Mouse (Mus musculus): ENCODE measurements at regions not wholly inside any gene's neighbourhood (a gene's known extent, or its start where the extent isn't known, plus 50 kb on each side); places are given as distances from the start of the nearest gene placed in this dataset.

GRCm38 (mm10) chr6:117330198-117330597, 161.9 kb downstream of the Cxcl12 start:
- no peaks in the 10 kb centered on the region for H3K36me3 ChIP-seq (ENCODE audit: control insufficient read depth, insufficient read depth, low read length)
- H3K9ac ChIP-seq (ENCODE audit: low read length): no peak overlapping the region
- WGBS: 86% methylated on average over 6 of the region's 6 CpGs
- H3K27ac ChIP-seq (replicated peaks; ENCODE audit: low read depth, low read length): no peak overlapping the region
- H3K9me3 ChIP-seq (ENCODE audit: control insufficient read depth, low read length): no peaks in the 10 kb centered on the region
- peaks cover 12% of the 10 kb centered on the region for H3K4me1 ChIP-seq (ENCODE audit: control insufficient read depth, insufficient read depth, low read length)
- no peak for ATAC-seq (ENCODE audit: insufficient number of reproducible peaks, low FRiP score, low TSS enrichment, low read depth)
- no peak overlapping the region for H3K4me3 ChIP-seq (ENCODE audit: low read depth, low read length)
- no peaks in the 10 kb centered on the region for H3K27me3 ChIP-seq (ENCODE audit: control insufficient read depth, insufficient read depth, low read length)
- no peak overlapping the region for H3K4me2 ChIP-seq (ENCODE audit: low read depth, severe bottlenecking)
- DNase-seq (ENCODE audit: low spot score): no peak

GRCm38 (mm10) chr6:117330726-117331360, 162.5 kb downstream of the Cxcl12 start:
- Histone ChIP-seq H3K4me1 (ENCODE audit: control insufficient read depth, insufficient read depth, low read length) (peaks cover 12% of the 10 kb centered on the region), H3K4me3 (ENCODE audit: low read depth, low read length) (no peak overlapping the region), H3K27ac (replicated peaks; ENCODE audit: low read depth, low read length) (no peak overlapping the region), H3K4me2 (ENCODE audit: low read depth, severe bottlenecking) (no peak overlapping the region), H3K36me3 (ENCODE audit: control insufficient read depth, insufficient read depth, low read length) (no peaks in the 10 kb centered on the region), H3K9ac (ENCODE audit: low read length) (no peak overlapping the region), H3K27me3 (ENCODE audit: control insufficient read depth, insufficient read depth, low read length) (no peaks in the 10 kb centered on the region), H3K9me3 (ENCODE audit: control insufficient read depth, low read length) (no peaks in the 10 kb centered on the region)
- WGBS: 37% methylated on average over 5 of the region's 5 CpGs
- no peak for ATAC-seq (ENCODE audit: insufficient number of reproducible peaks, low FRiP score, low TSS enrichment, low read depth)
- DNase-seq (ENCODE audit: low spot score): no peak

- no peaks in the 10 kb centered on the region for H3K27me3 ChIP-seq (ENCODE audit: control insufficient read depth, insufficient read depth, low read length)
- H3K4me2 ChIP-seq (ENCODE audit: low read depth, severe bottlenecking): no peak overlapping the region
- H3K27ac ChIP-seq (replicated peaks; ENCODE audit: low read depth, low read length): no peak overlapping the region
- peak; percentile 57 for DNase-seq (ENCODE audit: low spot score)
- H3K9ac ChIP-seq (ENCODE audit: low read length): no peak overlapping the region
- H3K4me1 ChIP-seq (ENCODE audit: control insufficient read depth, insufficient read depth, low read length): peaks cover 8% of the 10 kb centered on the region
- H3K4me3 ChIP-seq (ENCODE audit: low read depth, low read length): no peak overlapping the region
- no peaks in the 10 kb centered on the region for H3K9me3 ChIP-seq (ENCODE audit: control insufficient read depth, low read length)
- no peaks in the 10 kb centered on the region for H3K36me3 ChIP-seq (ENCODE audit: control insufficient read depth, insufficient read depth, low read length)
- no peak for ATAC-seq (ENCODE audit: insufficient number of reproducible peaks, low FRiP score, low TSS enrichment, low read depth)
- WGBS: 8% methylated on average over 6 of the region's 6 CpGs
Observed at GRCm38 (mm10) chr6:117332641-117333040, 164.3 kb downstream of the Cxcl12 start.

- no peaks in the 10 kb centered on the region for H3K36me3 ChIP-seq (ENCODE audit: control insufficient read depth, insufficient read depth, low read length)
- no peak overlapping the region for H3K9ac ChIP-seq (ENCODE audit: low read length)
- no peak overlapping the region for H3K27ac ChIP-seq (replicated peaks; ENCODE audit: low read depth, low read length)
- H3K4me1 ChIP-seq (ENCODE audit: control insufficient read depth, insufficient read depth, low read length): no peaks in the 10 kb centered on the region
- no peaks in the 10 kb centered on the region for H3K27me3 ChIP-seq (ENCODE audit: control insufficient read depth, insufficient read depth, low read length)
- H3K4me3 ChIP-seq (ENCODE audit: low read depth, low read length): no peak overlapping the region
- H3K9me3 ChIP-seq (ENCODE audit: control insufficient read depth, low read length): no peaks in the 10 kb centered on the region
- ATAC-seq (ENCODE audit: insufficient number of reproducible peaks, low FRiP score, low TSS enrichment, low read depth): no peak
- whole genome bisulfite sequencing: 95% methylated on average over 3 of the region's 3 CpGs
- no peak for DNase-seq (ENCODE audit: low spot score)
- H3K4me2 ChIP-seq (ENCODE audit: low read depth, severe bottlenecking): no peak overlapping the region
Observed at GRCm38 (mm10) chr6:117342123-117342522, 173.8 kb downstream of the Cxcl12 start.

GRCm38 (mm10) chr6:117347356-117347755, 179.0 kb downstream of the Cxcl12 start:
- Histone ChIP-seq H3K27ac (replicated peaks; ENCODE audit: low read depth, low read length) (no peak overlapping the region), H3K4me2 (ENCODE audit: low read depth, severe bottlenecking) (no peak overlapping the region), H3K4me3 (ENCODE audit: low read depth, low read length) (no peak overlapping the region), H3K36me3 (ENCODE audit: control insufficient read depth, insufficient read depth, low read length) (no peaks in the 10 kb centered on the region), H3K4me1 (ENCODE audit: control insufficient read depth, insufficient read depth, low read length) (no peaks in the 10 kb centered on the region), H3K9me3 (ENCODE audit: control insufficient read depth, low read length) (no peaks in the 10 kb centered on the region), H3K9ac (ENCODE audit: low read length) (no peak overlapping the region), H3K27me3 (ENCODE audit: control insufficient read depth, insufficient read depth, low read length) (no peaks in the 10 kb centered on the region)
- DNase-seq (ENCODE audit: low spot score) (no peak), ATAC-seq (ENCODE audit: insufficient number of reproducible peaks, low FRiP score, low TSS enrichment, low read depth) (no peak)
- WGBS: 83% methylated on average over 1 of the region's 1 CpGs

GRCm38 (mm10) chr6:117351846-117352245, 183.5 kb downstream of the Cxcl12 start:
- H3K4me1 ChIP-seq (ENCODE audit: control insufficient read depth, insufficient read depth, low read length): no peaks in the 10 kb centered on the region
- H3K9me3 ChIP-seq (ENCODE audit: control insufficient read depth, low read length): no peaks in the 10 kb centered on the region
- no peak overlapping the region for H3K9ac ChIP-seq (ENCODE audit: low read length)
- H3K27me3 ChIP-seq (ENCODE audit: control insufficient read depth, insufficient read depth, low read length): no peaks in the 10 kb centered on the region
- DNase-seq (ENCODE audit: low spot score) (no peak), ATAC-seq (ENCODE audit: insufficient number of reproducible peaks, low FRiP score, low TSS enrichment, low read depth) (no peak)
- 62% methylated on average over 1 of the region's 1 CpGs for WGBS
- H3K4me2 ChIP-seq (ENCODE audit: low read depth, severe bottlenecking): no peak overlapping the region
- no peak overlapping the region for H3K4me3 ChIP-seq (ENCODE audit: low read depth, low read length)
- no peak overlapping the region for H3K27ac ChIP-seq (replicated peaks; ENCODE audit: low read depth, low read length)
- H3K36me3 ChIP-seq (ENCODE audit: control insufficient read depth, insufficient read depth, low read length): no peaks in the 10 kb centered on the region

- DNase-seq (ENCODE audit: low spot score) (no peak), ATAC-seq (ENCODE audit: insufficient number of reproducible peaks, low FRiP score, low TSS enrichment, low read depth) (no peak)
- no peaks in the 10 kb centered on the region for H3K9me3 ChIP-seq (ENCODE audit: control insufficient read depth, low read length)
- no peak overlapping the region for H3K4me3 ChIP-seq (ENCODE audit: low read depth, low read length)
- H3K4me1 ChIP-seq (ENCODE audit: control insufficient read depth, insufficient read depth, low read length): no peaks in the 10 kb centered on the region
- H3K4me2 ChIP-seq (ENCODE audit: low read depth, severe bottlenecking): no peak overlapping the region
- no peaks in the 10 kb centered on the region for H3K27me3 ChIP-seq (ENCODE audit: control insufficient read depth, insufficient read depth, low read length)
- WGBS: 93% methylated on average over 3 of the region's 3 CpGs
- no peak overlapping the region for H3K27ac ChIP-seq (replicated peaks; ENCODE audit: low read depth, low read length)
- H3K9ac ChIP-seq (ENCODE audit: low read length): no peak overlapping the region
- H3K36me3 ChIP-seq (ENCODE audit: control insufficient read depth, insufficient read depth, low read length): no peaks in the 10 kb centered on the region
Observed at GRCm38 (mm10) chr6:117353091-117353490, 184.8 kb downstream of the Cxcl12 start.

GRCm38 (mm10) chr6:117356101-117356500, 187.8 kb downstream of the Cxcl12 start:
- no peaks in the 10 kb centered on the region for H3K27me3 ChIP-seq (ENCODE audit: control insufficient read depth, insufficient read depth, low read length)
- H3K9me3 ChIP-seq (ENCODE audit: control insufficient read depth, low read length): no peaks in the 10 kb centered on the region
- no peak overlapping the region for H3K9ac ChIP-seq (ENCODE audit: low read length)
- DNase-seq (ENCODE audit: low spot score) (no peak), ATAC-seq (ENCODE audit: insufficient number of reproducible peaks, low FRiP score, low TSS enrichment, low read depth) (no peak)
- no peaks in the 10 kb centered on the region for H3K36me3 ChIP-seq (ENCODE audit: control insufficient read depth, insufficient read depth, low read length)
- H3K27ac ChIP-seq (replicated peaks; ENCODE audit: low read depth, low read length): no peak overlapping the region
- no peak overlapping the region for H3K4me3 ChIP-seq (ENCODE audit: low read depth, low read length)
- 93% methylated on average over 1 of the region's 1 CpGs for WGBS
- no peak overlapping the region for H3K4me2 ChIP-seq (ENCODE audit: low read depth, severe bottlenecking)
- no peaks in the 10 kb centered on the region for H3K4me1 ChIP-seq (ENCODE audit: control insufficient read depth, insufficient read depth, low read length)

- Histone ChIP-seq H3K4me1 (ENCODE audit: control insufficient read depth, insufficient read depth, low read length) (no peaks in the 10 kb centered on the region), H3K27ac (replicated peaks; ENCODE audit: low read depth, low read length) (no peak overlapping the region), H3K4me3 (ENCODE audit: low read depth, low read length) (no peak overlapping the region), H3K27me3 (ENCODE audit: control insufficient read depth, insufficient read depth, low read length) (no peaks in the 10 kb centered on the region), H3K4me2 (ENCODE audit: low read depth, severe bottlenecking) (no peak overlapping the region), H3K36me3 (ENCODE audit: control insufficient read depth, insufficient read depth, low read length) (no peaks in the 10 kb centered on the region), H3K9ac (ENCODE audit: low read length) (no peak overlapping the region), H3K9me3 (ENCODE audit: control insufficient read depth, low read length) (no peaks in the 10 kb centered on the region)
- WGBS: 87% methylated on average over 2 of the region's 2 CpGs
- DNase-seq (ENCODE audit: low spot score): no peak
- no peak for ATAC-seq (ENCODE audit: insufficient number of reproducible peaks, low FRiP score, low TSS enrichment, low read depth)
Observed at GRCm38 (mm10) chr6:117359401-117359800, 191.1 kb downstream of the Cxcl12 start.

All from limb, embryonic 11.5 days (tissue).